Mouse (Mus musculus) intestine, embryonic 16.5 days (tissue): ENCODE measurements around the gene Ccdc34. TPM values are rescaled to one million over a fixed set of nuclear protein-coding genes. Genes with fewer than 3 reads are reported as not detected.

ENCODE experiments used
- ATAC-seq: fragments of 200-750 bp; cut with Nextera tagmentation; 2 replicates; pipeline ENCODE4 v1.8.0; 2017; ENCODE audit warnings: moderate TSS enrichment, moderate library complexity
- H3K27ac ChIP-seq: fragments of 300-500 bp; sonication (generic); 2 replicates; pipeline ENCODE4 v1.5.1; 2014; ENCODE audit warnings: mild to moderate bottlenecking, low read length
- H3K27me3 ChIP-seq: fragments of 300-500 bp; sonication (generic); replicated peaks from 2 replicates; pipeline ENCODE4 v1.6.1; 2014; ENCODE audit warnings: low read length, control low read depth, mixed read lengths; ENCODE audit not compliant: control insufficient read depth, insufficient read depth
- H3K36me3 ChIP-seq: fragments of 300-500 bp; sonication (generic); 2 replicates; pipeline ENCODE4 v1.6.1; 2014; ENCODE audit warnings: low read length, control low read depth; ENCODE audit not compliant: control insufficient read depth, insufficient read depth
- H3K4me1 ChIP-seq: fragments of 300-500 bp; sonication (generic); 2 replicates; pipeline ENCODE4 v1.6.1; 2014; ENCODE audit warnings: low read length, control low read depth, mixed read lengths; ENCODE audit not compliant: control insufficient read depth, insufficient read depth
- H3K4me2 ChIP-seq: fragments of 300-500 bp; sonication (generic); 2 replicates; pipeline ENCODE4 v1.6.1; 2014; ENCODE audit warnings: low read depth, low read length, control low read depth
- H3K4me3 ChIP-seq: fragments of 300-500 bp; sonication (generic); 2 replicates; pipeline ENCODE4 v1.5.1; 2014; ENCODE audit warnings: mild to moderate bottlenecking, low read length
- H3K9ac ChIP-seq: fragments of 300-500 bp; sonication (generic); 2 replicates; pipeline ENCODE4 v1.6.1; 2014; ENCODE audit warnings: low read depth, low read length
- H3K9me3 ChIP-seq: fragments of 300-500 bp; sonication (generic); 2 replicates; pipeline ENCODE4 v1.6.1; 2016; ENCODE audit warnings: low read length, control low read depth; ENCODE audit not compliant: control insufficient read depth
- WGBS: fragments of 180-500 bp; shearing (Covaris S2); extraction: QIAGEN DNeasy Blood & Tissue Kit; methylation state at CpG from one replicate; pipeline ENCODE4 v1.1.7; 2014; 5-methylcytosine and 5-hydroxymethylcytosine counted together
- polyA plus RNA-seq: library from polyadenylated mRNA; unstranded; fragments of >200 nt; fragmentation: Nextera tagmentation; extraction: Ambion mirVana; gene quantifications from 2 replicates; pipeline ENCODE4 v1.2.1, GENCODE M21; 2015

Ccdc34 gene
- polyA plus RNA-seq, 1 experiment from 2014 or later = 40.0 TPM

- ATAC-seq = no peak
- Histone ChIP-seq H3K4me3 (no peak overlapping the region), H3K9me3 (no peaks in the 10 kb centered on the region), H3K36me3 (no peaks in the 10 kb centered on the region), H3K4me2 (no peak overlapping the region), H3K27ac (no peak overlapping the region), H3K4me1 (no peaks in the 10 kb centered on the region), H3K27me3 (no peaks in the 10 kb centered on the region), H3K9ac (no peak overlapping the region)
Observed at GRCm38 (mm10) chr2:110149246-110149645, 131.6 kb downstream of the Ccdc34 start.

GRCm38 (mm10) chr2:110156321-110156720 is 138.7 kb downstream of the Ccdc34 start:
- H3K4me1 ChIP-seq = no peaks in the 10 kb centered on the region
- H3K9ac ChIP-seq = no peak overlapping the region
- 0 out of 2 replicates have a peak, but pooled peaks cover 2% of the 10 kb centered on the region for H3K9me3 ChIP-seq
- H3K27me3 ChIP-seq = no peaks in the 10 kb centered on the region
- H3K36me3 ChIP-seq = no peaks in the 10 kb centered on the region
- 78% methylated on average over 2 of the region's 2 CpGs for WGBS
- ATAC-seq = peak; percentile 76
- no peak overlapping the region for H3K4me2 ChIP-seq
- H3K4me3 ChIP-seq = no peak overlapping the region
- H3K27ac ChIP-seq = no peak overlapping the region

GRCm38 (mm10) chr2:110165003-110165402 is 147.4 kb downstream of the Ccdc34 start:
- 83% methylated on average over 4 of the region's 4 CpGs for WGBS

GRCm38 (mm10) chr2:110167694-110168093 is 150.1 kb downstream of the Ccdc34 start:
- Histone ChIP-seq H3K9ac (no peak overlapping the region), H3K27ac (no peak overlapping the region), H3K4me2 (no peak overlapping the region), H3K27me3 (no peaks in the 10 kb centered on the region), H3K4me1 (no peaks in the 10 kb centered on the region), H3K36me3 (no peaks in the 10 kb centered on the region), H3K9me3 (no peaks in the 10 kb centered on the region), H3K4me3 (no peak overlapping the region)
- 59% methylated on average over 4 of the region's 4 CpGs for WGBS
- ATAC-seq = no peak

More at GRCm38 (mm10) chr2:110165003-110165402, 147.4 kb downstream of the Ccdc34 start:
- H3K9me3 ChIP-seq = no peaks in the 10 kb centered on the region
- H3K4me2 ChIP-seq = no peak overlapping the region
- H3K27ac ChIP-seq = no peak overlapping the region
- no peaks in the 10 kb centered on the region for H3K4me1 ChIP-seq
- no peaks in the 10 kb centered on the region for H3K27me3 ChIP-seq
- H3K9ac ChIP-seq = no peak overlapping the region
- H3K36me3 ChIP-seq = no peaks in the 10 kb centered on the region
- ATAC-seq = no peak
- no peak overlapping the region for H3K4me3 ChIP-seq

- Histone ChIP-seq H3K9me3 (no peaks in the 10 kb centered on the region), H3K4me2 (no peak overlapping the region), H3K27ac (no peak overlapping the region), H3K4me3 (no peak overlapping the region), H3K27me3 (no peaks in the 10 kb centered on the region), H3K4me1 (no peaks in the 10 kb centered on the region), H3K36me3 (no peaks in the 10 kb centered on the region), H3K9ac (no peak overlapping the region)
- ATAC-seq = no peak
Observed at GRCm38 (mm10) chr2:110168361-110168760, 150.7 kb downstream of the Ccdc34 start.

GRCm38 (mm10) chr2:110172456-110172855 is 154.8 kb downstream of the Ccdc34 start:
- Histone ChIP-seq H3K9ac (no peak overlapping the region), H3K4me3 (no peak overlapping the region), H3K36me3 (no peaks in the 10 kb centered on the region), H3K27me3 (no peaks in the 10 kb centered on the region), H3K4me2 (no peak overlapping the region), H3K27ac (no peak overlapping the region), H3K9me3 (no peaks in the 10 kb centered on the region), H3K4me1 (peaks cover 17% of the 10 kb centered on the region)
- no peak for ATAC-seq
- 72% methylated on average over 7 of the region's 7 CpGs for WGBS

GRCm38 (mm10) chr2:110173818-110174247 is 156.2 kb downstream of the Ccdc34 start:
- no peaks in the 10 kb centered on the region for H3K27me3 ChIP-seq
- ATAC-seq = peak; percentile 61
- no peak overlapping the region for H3K9ac ChIP-seq
- no peaks in the 10 kb centered on the region for H3K36me3 ChIP-seq
- 38% methylated on average over 7 of the region's 7 CpGs for WGBS
- H3K4me2 ChIP-seq = no peak overlapping the region
- no peak overlapping the region for H3K27ac ChIP-seq
- no peak overlapping the region for H3K4me3 ChIP-seq
- H3K4me1 ChIP-seq = peaks cover 24% of the 10 kb centered on the region
- no peaks in the 10 kb centered on the region for H3K9me3 ChIP-seq

GRCm38 (mm10) chr2:110176761-110177400 is 159.3 kb downstream of the Ccdc34 start:
- H3K4me1 ChIP-seq = peaks cover 34% of the 10 kb centered on the region
- no peak overlapping the region for H3K9ac ChIP-seq
- no peaks in the 10 kb centered on the region for H3K36me3 ChIP-seq
- ATAC-seq = peak; percentile 22; the same call in 1 of the 2 replicates
- no peaks in the 10 kb centered on the region for H3K27me3 ChIP-seq
- H3K9me3 ChIP-seq = no peaks in the 10 kb centered on the region
- WGBS = 50% methylated on average over 2 of the region's 2 CpGs
- H3K27ac ChIP-seq = peak overlapping the region; percentile 46
- no peak overlapping the region for H3K4me3 ChIP-seq
- no peak overlapping the region for H3K4me2 ChIP-seq

GRCm38 (mm10) chr2:110177406-110177805 is 159.8 kb downstream of the Ccdc34 start:
- H3K27me3 ChIP-seq = no peaks in the 10 kb centered on the region
- H3K9ac ChIP-seq = no peak overlapping the region
- H3K9me3 ChIP-seq = no peaks in the 10 kb centered on the region
- no peak overlapping the region for H3K4me3 ChIP-seq
- ATAC-seq = no peak
- no peaks in the 10 kb centered on the region for H3K36me3 ChIP-seq
- peaks cover 37% of the 10 kb centered on the region for H3K4me1 ChIP-seq
- H3K27ac ChIP-seq = peak overlapping the region; percentile 46
- 58% methylated on average over 2 of the region's 2 CpGs for WGBS
- H3K4me2 ChIP-seq = no peak overlapping the region

GRCm38 (mm10) chr2:110177879-110178278 is 160.3 kb downstream of the Ccdc34 start:
- no peak overlapping the region for H3K9ac ChIP-seq
- peaks cover 40% of the 10 kb centered on the region for H3K4me1 ChIP-seq
- no peaks in the 10 kb centered on the region for H3K36me3 ChIP-seq
- H3K4me2 ChIP-seq = no peak overlapping the region
- H3K27ac ChIP-seq = peak overlapping the region; percentile 46; the same call in 1 of the 2 replicates
- no peak overlapping the region for H3K4me3 ChIP-seq
- 41% methylated on average over 7 of the region's 7 CpGs for WGBS
- no peaks in the 10 kb centered on the region for H3K9me3 ChIP-seq
- no peaks in the 10 kb centered on the region for H3K27me3 ChIP-seq
- no peak for ATAC-seq
